Mouse (Mus musculus): Measurements from ENCODE around the gene Zfp276. TPM values are rescaled to one million over a fixed set of nuclear protein-coding genes. Genes with fewer than 3 reads are reported as not detected.

Zfp276 gene
- polyA plus RNA-seq, 1 experiment from 2014 or later = 20.5 TPM

Other genes with a start within 250 kb of the Zfp276 start
- 45.9 and 47.4 TPM in 2 replicates for gene Ankrd11, start 211.9 kb upstream of the Zfp276 start, polyA plus RNA-seq (2014; fragmentation: Nextera tagmentation; extraction: Ambion mirVana)
- 46.0 and 47.2 TPM in 2 replicates for gene Spg7, start 191.3 kb upstream of the Zfp276 start, polyA plus RNA-seq (2014; fragmentation: Nextera tagmentation; extraction: Ambion mirVana)
- gene Rpl13, start 151.8 kb upstream of the Zfp276 start, polyA plus RNA-seq (2014; fragmentation: Nextera tagmentation; extraction: Ambion mirVana) = 1,906 and 1,976 TPM in 2 replicates
- gene Cpne7, start 136.8 kb upstream of the Zfp276 start, polyA plus RNA-seq (2014; fragmentation: Nextera tagmentation; extraction: Ambion mirVana) = 0.70 and 0.85 TPM in 2 replicates
- 17.5 and 18.7 TPM in 2 replicates for gene Sult5a1, start 95.9 kb upstream of the Zfp276 start, polyA plus RNA-seq (2014; fragmentation: Nextera tagmentation; extraction: Ambion mirVana)
- 0.28 and 1.3 TPM in 2 replicates for gene Dpep1, start 68.0 kb upstream of the Zfp276 start, polyA plus RNA-seq (2014; fragmentation: Nextera tagmentation; extraction: Ambion mirVana)
- gene Chmp1a, start 41.4 kb upstream of the Zfp276 start, polyA plus RNA-seq (2014; fragmentation: Nextera tagmentation; extraction: Ambion mirVana) = 107 and 110 TPM in 2 replicates
- 3.1 and 3.3 TPM in 2 replicates for gene Spata33, start 41.4 kb upstream of the Zfp276 start, polyA plus RNA-seq (2014; fragmentation: Nextera tagmentation; extraction: Ambion mirVana)
- 31.1 and 32.6 TPM in 2 replicates for gene Cdk10, start 29.4 kb upstream of the Zfp276 start, polyA plus RNA-seq (2014; fragmentation: Nextera tagmentation; extraction: Ambion mirVana)
- gene Spata2l, start 18.0 kb upstream of the Zfp276 start, polyA plus RNA-seq (2014; fragmentation: Nextera tagmentation; extraction: Ambion mirVana) = 3.7 and 4.6 TPM in 2 replicates
- 23.2 and 25.9 TPM in 2 replicates for gene Vps9d1, start 153 bp downstream of the Zfp276 start, polyA plus RNA-seq (2014; fragmentation: Nextera tagmentation; extraction: Ambion mirVana)
- gene Fanca, start 64.4 kb downstream of the Zfp276 start, polyA plus RNA-seq (2014; fragmentation: Nextera tagmentation; extraction: Ambion mirVana) = 29.8 and 32.0 TPM in 2 replicates
- 1.8 and 2.9 TPM in 2 replicates for gene Spire2, start 78.5 kb downstream of the Zfp276 start, polyA plus RNA-seq (2014; fragmentation: Nextera tagmentation; extraction: Ambion mirVana)
- 164 and 170 TPM in 2 replicates for gene Tcf25, start 119.6 kb downstream of the Zfp276 start, polyA plus RNA-seq (2014; fragmentation: Nextera tagmentation; extraction: Ambion mirVana)
- not detected in 2 replicates for gene Mc1r, start 152.9 kb downstream of the Zfp276 start, polyA plus RNA-seq (2014; fragmentation: Nextera tagmentation; extraction: Ambion mirVana)
- 98.5 and 103 TPM in 2 replicates for gene Tubb3, start 157.2 kb downstream of the Zfp276 start, polyA plus RNA-seq (2014; fragmentation: Nextera tagmentation; extraction: Ambion mirVana)
- gene Def8, start 169.3 kb downstream of the Zfp276 start, polyA plus RNA-seq (2014; fragmentation: Nextera tagmentation; extraction: Ambion mirVana) = 32.6 and 36.6 TPM in 2 replicates
- gene Afg3l1, start 223.7 kb downstream of the Zfp276 start, polyA plus RNA-seq (2014; fragmentation: Nextera tagmentation; extraction: Ambion mirVana) = 36.8 and 40.8 TPM in 2 replicates